Mouse (Mus musculus): Measurements from ENCODE around the gene Dip2b. TPM values are rescaled to one million over a fixed set of nuclear protein-coding genes. Genes with fewer than 3 reads are reported as not detected.
A peak's percentile ranks its signal among the peaks of the same experiment; 100 is the strongest.

Gene Dip2b
- polyA plus RNA-seq, 1 experiment from 2014 or later, result 11.3 TPM

DNA sequence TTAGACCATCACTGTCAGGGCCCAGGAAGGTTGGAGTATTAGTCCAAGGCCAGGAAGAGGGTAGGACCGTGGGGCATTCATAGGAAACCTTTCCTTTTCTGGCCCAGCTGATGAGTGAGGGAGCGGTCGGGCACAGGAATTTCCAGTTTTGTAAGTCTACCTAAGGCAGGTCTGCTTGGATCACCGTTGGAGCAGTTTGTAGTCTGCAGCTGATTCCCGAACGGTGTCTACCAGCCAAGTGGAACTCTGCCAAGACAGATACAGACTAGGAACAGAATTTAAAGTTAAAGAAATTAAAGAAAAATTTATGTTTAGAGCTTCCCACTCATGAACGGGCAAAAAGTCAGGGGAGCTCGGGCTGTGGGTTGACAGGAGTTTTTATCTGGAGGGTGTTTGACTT is 9.0 kb upstream of the Dip2b start:
- no peak for ATAC-seq (ENCODE audit: insufficient number of reproducible peaks, low FRiP score, low TSS enrichment, low read depth)
- Histone ChIP-seq H3K4me2 (no peak overlapping the region), H3K27me3 (no peaks in the 10 kb centered on the region), H3K9ac (no peak overlapping the region), H3K27ac (no peak overlapping the region), H3K4me3 (no peak overlapping the region), H3K36me3 (no peaks in the 10 kb centered on the region), H3K4me1 (no peaks in the 10 kb centered on the region; the same call in 1 of the 2 replicates), H3K9me3 (no peaks in the 10 kb centered on the region)
- WGBS, result 65% methylated on average over 8 of the region's 8 CpGs

DNA sequence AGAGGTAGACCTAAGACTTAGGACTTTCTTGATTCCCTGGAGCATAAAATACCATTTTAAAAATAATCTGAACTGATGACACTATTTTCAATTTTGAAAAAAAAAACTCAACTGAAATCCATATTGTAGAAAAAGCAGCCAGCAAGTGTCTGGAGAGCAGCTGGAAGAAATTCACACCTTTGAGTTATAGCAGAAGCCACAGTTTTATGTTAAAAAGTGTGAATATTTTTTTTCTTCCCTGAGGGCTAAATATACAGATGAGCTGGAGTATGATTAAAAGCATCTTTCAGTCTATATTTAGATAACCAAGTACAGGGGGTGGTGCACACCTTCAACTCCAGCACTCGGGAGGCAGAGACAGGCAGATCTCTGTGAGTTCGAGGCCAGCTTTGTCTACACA is 8.6 kb upstream of the Dip2b start:
- no peaks in the 10 kb centered on the region for H3K9me3 ChIP-seq
- H3K9ac ChIP-seq, result no peak overlapping the region
- no peak overlapping the region for H3K4me3 ChIP-seq
- 81% methylated on average over 2 of the region's 2 CpGs for WGBS
- no peak overlapping the region for H3K27ac ChIP-seq
- no peak overlapping the region for H3K4me2 ChIP-seq
- H3K27me3 ChIP-seq, result no peaks in the 10 kb centered on the region
- H3K36me3 ChIP-seq, result no peaks in the 10 kb centered on the region
- no peak for ATAC-seq (ENCODE audit: insufficient number of reproducible peaks, low FRiP score, low TSS enrichment, low read depth)
- no peaks in the 10 kb centered on the region; the same call in 1 of the 2 replicates for H3K4me1 ChIP-seq

DNA sequence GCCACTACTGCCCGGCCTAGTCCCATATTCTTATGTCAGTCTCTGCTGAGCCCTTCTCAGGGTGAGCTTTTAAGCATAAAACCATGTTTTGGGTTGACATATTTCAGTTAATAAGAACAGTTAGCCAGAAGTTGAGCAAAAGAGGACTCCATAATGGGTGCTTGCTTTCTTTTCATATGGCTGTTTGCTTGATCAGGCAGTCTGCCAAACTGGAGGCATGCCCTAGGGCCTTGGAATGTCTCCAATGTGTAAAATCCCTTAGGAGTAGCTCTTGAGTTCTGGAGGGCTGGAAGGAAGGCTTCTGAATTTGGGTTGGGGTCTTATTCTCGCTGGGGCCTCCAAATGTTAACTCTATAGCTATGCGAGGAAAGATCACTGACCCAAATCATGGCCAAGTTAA is 5.9 kb upstream of the Dip2b start:
- no peak overlapping the region for H3K27ac ChIP-seq

DNA sequence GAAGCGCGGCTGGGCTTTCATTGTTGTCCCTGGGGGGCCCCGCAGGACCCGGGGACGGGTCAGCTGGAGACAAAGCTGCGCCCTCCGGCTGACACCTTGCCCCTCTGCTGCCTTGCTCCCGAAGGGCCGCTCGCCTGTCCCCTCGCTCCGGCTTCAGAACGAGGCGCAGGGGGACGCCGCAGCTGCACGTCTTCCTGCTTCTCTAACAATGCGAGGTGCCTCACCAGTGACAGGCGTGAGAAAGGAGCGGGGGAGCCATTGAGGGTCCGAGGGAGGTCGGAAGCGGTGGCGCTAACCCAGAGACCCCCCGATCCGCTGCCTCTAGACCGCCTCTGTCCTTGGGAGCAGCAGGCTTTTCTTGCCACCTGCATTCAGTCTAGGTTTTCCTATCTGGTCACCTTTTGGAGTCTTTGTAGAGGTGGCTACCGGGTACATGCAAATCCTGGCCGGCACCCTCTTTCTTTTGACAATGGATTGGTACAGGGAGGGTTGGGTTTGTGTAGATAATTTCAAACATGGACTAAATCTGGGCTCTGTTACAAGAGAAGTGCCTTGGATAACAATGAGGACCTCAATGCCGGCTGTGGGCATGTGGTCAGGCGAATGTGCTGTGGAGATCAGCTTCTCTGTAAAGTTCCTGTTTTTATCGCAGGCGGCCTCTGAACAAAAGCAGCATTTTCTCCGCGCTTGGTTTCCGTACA is 687 bp downstream of the Dip2b start:
- WGBS, result under 1% methylated on average over 36 of the region's 36 CpGs
- no peaks in the 10 kb centered on the region for H3K9me3 ChIP-seq
- peaks cover 6% of the 10 kb centered on the region for H3K27me3 ChIP-seq
- peak overlapping the region; percentile 63 for H3K4me3 ChIP-seq
- H3K36me3 ChIP-seq, result no peaks in the 10 kb centered on the region
- peak overlapping the region; percentile 81 for H3K4me2 ChIP-seq
- peaks cover 21% of the 10 kb centered on the region for H3K4me1 ChIP-seq
- peak overlapping the region; percentile 94 for H3K27ac ChIP-seq
- peak overlapping the region; percentile 85 for H3K9ac ChIP-seq
- ATAC-seq (ENCODE audit: insufficient number of reproducible peaks, low FRiP score, low TSS enrichment, low read depth), result peak; percentile 46; the same call in 1 of the 2 replicates

More for the DNA sequence above, 5.9 kb upstream of the Dip2b start:
- H3K27me3 ChIP-seq, result no peaks in the 10 kb centered on the region
- no peak overlapping the region for H3K4me2 ChIP-seq
- no peaks in the 10 kb centered on the region for H3K9me3 ChIP-seq
- 79% methylated on average over 3 of the region's 3 CpGs for WGBS
- no peak overlapping the region for H3K9ac ChIP-seq
- H3K4me1 ChIP-seq, result no peaks in the 10 kb centered on the region; the same call in 1 of the 2 replicates
- no peaks in the 10 kb centered on the region for H3K36me3 ChIP-seq
- ATAC-seq (ENCODE audit: insufficient number of reproducible peaks, low FRiP score, low TSS enrichment, low read depth), result no peak
- H3K4me3 ChIP-seq, result no peak overlapping the region

DNA sequence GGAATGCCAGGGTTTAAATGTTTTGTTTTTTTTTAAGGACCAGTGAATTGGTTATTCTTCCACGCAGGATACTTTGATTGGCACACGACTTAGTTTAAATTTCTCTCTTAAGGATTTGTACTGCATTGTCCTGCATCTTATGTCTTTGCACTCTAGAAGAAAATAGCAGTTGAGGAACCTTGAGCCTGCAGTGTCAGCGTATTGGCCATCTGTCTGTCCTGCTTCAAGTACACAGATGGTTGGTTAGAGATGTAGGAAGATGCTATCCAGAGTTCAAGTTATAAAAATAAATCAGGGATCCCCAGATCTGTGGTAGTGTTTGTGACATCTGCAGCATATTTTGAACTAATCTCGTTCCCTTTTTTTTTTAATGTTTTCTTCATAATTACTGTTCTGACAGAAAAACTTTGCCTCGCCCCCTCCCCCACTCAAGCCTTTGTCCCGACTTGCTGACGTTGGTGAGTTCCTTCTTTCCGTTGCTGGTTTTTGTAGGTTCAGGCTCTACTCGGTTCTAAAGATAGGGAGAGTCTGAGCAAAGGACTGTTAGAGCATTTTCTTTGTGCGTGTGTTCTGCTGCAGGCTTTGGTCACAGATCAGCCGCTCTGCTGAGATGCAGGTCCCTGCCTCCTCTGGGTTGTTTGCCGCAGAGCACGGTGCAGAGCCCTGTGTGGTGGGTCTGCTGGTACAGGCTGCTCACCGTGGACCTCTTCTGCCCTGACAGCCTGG is 2.2 kb downstream of the Dip2b start:
- Histone ChIP-seq H3K4me1 (peaks cover 28% of the 10 kb centered on the region), H3K4me2 (no peak overlapping the region), H3K27me3 (peaks cover 6% of the 10 kb centered on the region), H3K36me3 (no peaks in the 10 kb centered on the region), H3K9ac (no peak overlapping the region), H3K4me3 (no peak overlapping the region), H3K27ac (no peak overlapping the region), H3K9me3 (no peaks in the 10 kb centered on the region)
- 36% methylated on average over 14 of the region's 14 CpGs for WGBS
- ATAC-seq (ENCODE audit: insufficient number of reproducible peaks, low FRiP score, low TSS enrichment, low read depth), result no peak

DNA sequence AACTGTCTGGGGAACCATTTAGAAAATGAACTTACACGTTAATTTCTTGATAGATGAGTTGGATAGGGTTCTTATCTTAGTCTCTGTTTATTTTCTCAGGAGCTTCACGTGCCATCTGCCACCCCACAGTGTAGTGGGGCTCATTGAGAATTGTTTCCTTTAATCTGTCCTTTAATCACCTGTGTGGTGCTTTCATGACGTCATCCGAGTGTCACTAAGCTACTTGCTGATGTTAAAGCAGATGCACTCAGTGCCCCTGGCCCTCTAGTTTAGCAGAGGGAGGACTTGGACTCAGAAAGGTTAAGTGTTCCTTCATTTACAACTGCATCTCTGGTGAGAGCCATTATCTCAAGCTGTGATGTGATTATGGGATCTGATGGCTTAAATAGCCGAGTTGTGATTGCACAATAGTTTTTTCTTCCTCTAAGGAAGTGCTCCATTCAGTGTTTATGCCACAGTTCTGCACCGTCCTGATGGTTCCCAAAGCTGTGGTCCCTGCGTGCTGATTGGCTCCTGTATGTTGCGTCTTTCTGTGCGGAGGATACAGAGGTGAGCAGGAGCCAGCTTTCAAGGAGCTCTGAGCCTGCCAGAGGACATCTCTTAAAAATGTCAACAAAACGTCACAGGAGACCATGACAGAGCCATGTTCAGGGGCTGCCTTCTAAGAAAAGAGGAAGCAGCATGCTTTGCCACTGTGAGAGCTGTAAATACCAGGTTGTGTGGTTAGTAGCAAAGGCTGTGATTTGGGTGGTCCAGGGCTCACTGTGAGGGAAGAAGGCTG is 3.0 kb downstream of the Dip2b start:
- H3K4me1 ChIP-seq, result peaks cover 28% of the 10 kb centered on the region
- WGBS, result 54% methylated on average over 10 of the region's 10 CpGs
- no peak overlapping the region for H3K27ac ChIP-seq
- H3K36me3 ChIP-seq, result no peaks in the 10 kb centered on the region
- no peaks in the 10 kb centered on the region for H3K9me3 ChIP-seq
- no peak overlapping the region for H3K4me3 ChIP-seq
- H3K9ac ChIP-seq, result no peak overlapping the region
- H3K27me3 ChIP-seq, result peaks cover 6% of the 10 kb centered on the region
- no peak for ATAC-seq (ENCODE audit: insufficient number of reproducible peaks, low FRiP score, low TSS enrichment, low read depth)
- H3K4me2 ChIP-seq, result no peak overlapping the region

DNA sequence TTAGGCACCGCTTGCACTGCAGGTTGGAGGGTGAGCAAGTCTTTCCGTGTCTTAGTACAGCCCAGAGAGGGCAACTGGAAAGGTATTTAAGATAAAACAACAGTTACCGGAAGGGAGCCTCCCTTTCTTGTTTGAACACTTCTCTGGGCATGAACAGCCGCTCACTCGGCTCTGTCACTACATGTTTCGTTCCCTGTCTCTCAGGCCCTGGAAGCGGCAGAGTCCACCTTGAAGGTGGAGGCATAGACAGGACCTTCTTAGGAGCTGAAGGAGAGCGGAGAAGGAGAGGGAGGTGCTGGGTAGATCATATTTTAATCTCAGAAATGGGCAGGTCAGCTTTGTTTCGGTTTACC is 3.6 kb downstream of the Dip2b start:
- Histone ChIP-seq H3K9me3 (no peaks in the 10 kb centered on the region), H3K4me2 (no peak overlapping the region), H3K9ac (no peak overlapping the region), H3K36me3 (no peaks in the 10 kb centered on the region), H3K4me3 (no peak overlapping the region), H3K27me3 (peaks cover 6% of the 10 kb centered on the region), H3K4me1 (peaks cover 28% of the 10 kb centered on the region), H3K27ac (no peak overlapping the region)
- no peak for ATAC-seq (ENCODE audit: insufficient number of reproducible peaks, low FRiP score, low TSS enrichment, low read depth)
- WGBS, result 64% methylated on average over 9 of the region's 9 CpGs

DNA sequence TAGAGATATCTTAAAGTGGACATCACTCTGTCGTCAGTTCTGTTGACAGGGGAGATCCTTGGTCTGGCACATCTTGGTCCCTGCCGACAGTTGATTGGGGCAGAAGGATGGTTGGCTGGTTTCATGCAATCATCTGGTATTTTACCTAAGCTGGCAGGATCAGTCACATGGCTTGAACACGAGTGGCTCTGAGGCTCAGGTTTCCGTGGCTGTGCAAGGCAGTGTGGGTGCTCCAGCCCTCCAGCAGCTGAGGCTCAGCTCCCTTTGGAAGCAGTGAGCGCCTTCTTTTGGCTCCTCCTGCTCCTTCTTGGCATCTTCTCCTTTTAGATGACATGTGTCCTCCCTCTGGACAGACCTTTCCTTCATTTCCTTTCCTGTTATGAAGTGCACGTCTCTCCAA is 7.1 kb downstream of the Dip2b start:
- WGBS, result 51% methylated on average over 6 of the region's 6 CpGs
- ATAC-seq (ENCODE audit: insufficient number of reproducible peaks, low FRiP score, low TSS enrichment, low read depth), result no peak
- H3K9ac ChIP-seq, result no peak overlapping the region
- H3K4me3 ChIP-seq, result no peak overlapping the region
- H3K9me3 ChIP-seq, result no peaks in the 10 kb centered on the region
- no peak overlapping the region for H3K4me2 ChIP-seq
- no peak overlapping the region for H3K27ac ChIP-seq
- H3K4me1 ChIP-seq, result peaks cover 21% of the 10 kb centered on the region
- peaks cover 5% of the 10 kb centered on the region; the same call in 1 of the 2 replicates for H3K36me3 ChIP-seq
- H3K27me3 ChIP-seq, result no peaks in the 10 kb centered on the region

DNA sequence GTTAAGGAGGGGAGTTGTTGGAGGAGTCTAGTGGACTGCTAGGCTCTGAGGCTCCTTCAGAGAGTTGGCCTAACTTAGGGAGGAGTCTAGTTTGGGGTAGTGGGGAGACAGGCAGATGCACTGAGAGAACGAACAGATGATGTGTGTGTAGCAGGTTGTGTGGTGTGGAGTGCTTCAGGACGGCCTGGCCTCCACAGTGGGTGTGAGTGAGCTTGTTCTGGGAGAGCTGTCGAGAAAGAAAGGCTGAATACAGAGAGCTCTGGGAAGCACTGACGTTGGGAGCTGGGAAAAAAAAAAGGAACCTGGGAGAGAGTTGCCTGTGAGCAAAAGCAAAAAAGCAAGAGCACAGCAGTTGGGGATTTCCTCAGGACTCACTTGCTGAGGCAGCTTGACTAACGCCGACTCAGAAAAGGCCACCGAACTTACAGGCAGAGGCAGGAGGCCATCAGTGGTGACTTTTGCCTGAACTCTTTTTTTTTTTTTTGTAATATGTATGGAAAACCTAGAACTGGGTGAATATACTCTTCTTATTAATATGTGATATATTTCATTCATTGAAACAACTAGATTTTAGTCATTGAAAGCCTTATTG is 11.1 kb downstream of the Dip2b start:
- ATAC-seq (ENCODE audit: insufficient number of reproducible peaks, low FRiP score, low TSS enrichment, low read depth), result no peak
- Histone ChIP-seq H3K9ac (no peak overlapping the region), H3K27ac (no peak overlapping the region), H3K4me2 (no peak overlapping the region), H3K27me3 (no peaks in the 10 kb centered on the region), H3K9me3 (no peaks in the 10 kb centered on the region), H3K4me3 (no peak overlapping the region), H3K36me3 (peaks cover 5% of the 10 kb centered on the region; the same call in 1 of the 2 replicates), H3K4me1 (peaks cover 14% of the 10 kb centered on the region; the same call in 1 of the 2 replicates)
- WGBS, result 76% methylated on average over 7 of the region's 7 CpGs

DNA sequence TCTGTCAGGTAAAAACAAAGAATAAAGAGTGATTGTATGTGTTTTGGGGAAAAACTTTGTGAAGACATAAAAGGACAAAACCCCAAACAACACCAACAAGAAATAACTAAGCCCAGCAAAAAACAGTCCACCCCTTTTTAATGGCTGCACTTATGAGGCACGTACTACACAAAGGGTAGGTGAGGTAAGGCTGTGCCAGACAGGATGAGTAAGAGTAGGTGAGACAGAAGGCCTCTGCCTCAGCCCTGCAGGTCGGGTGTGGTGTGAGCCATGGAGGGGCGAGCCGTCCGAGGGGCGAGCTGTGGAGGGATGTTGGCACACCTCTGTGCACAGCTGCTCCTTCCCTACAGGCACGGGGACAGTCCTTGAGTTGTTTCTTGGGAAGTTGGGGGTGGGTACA is 12.5 kb downstream of the Dip2b start:
- no peak overlapping the region for H3K27ac ChIP-seq
- H3K9ac ChIP-seq, result no peak overlapping the region
- WGBS, result 70% methylated on average over 7 of the region's 7 CpGs
- no peak for ATAC-seq (ENCODE audit: insufficient number of reproducible peaks, low FRiP score, low TSS enrichment, low read depth)
- no peaks in the 10 kb centered on the region for H3K27me3 ChIP-seq
- no peaks in the 10 kb centered on the region for H3K9me3 ChIP-seq
- H3K4me1 ChIP-seq, result 0 out of 2 replicates have a peak, but pooled peaks cover 6% of the 10 kb centered on the region
- no peak overlapping the region for H3K4me3 ChIP-seq
- H3K4me2 ChIP-seq, result no peak overlapping the region
- peaks cover 5% of the 10 kb centered on the region; the same call in 1 of the 2 replicates for H3K36me3 ChIP-seq

DNA sequence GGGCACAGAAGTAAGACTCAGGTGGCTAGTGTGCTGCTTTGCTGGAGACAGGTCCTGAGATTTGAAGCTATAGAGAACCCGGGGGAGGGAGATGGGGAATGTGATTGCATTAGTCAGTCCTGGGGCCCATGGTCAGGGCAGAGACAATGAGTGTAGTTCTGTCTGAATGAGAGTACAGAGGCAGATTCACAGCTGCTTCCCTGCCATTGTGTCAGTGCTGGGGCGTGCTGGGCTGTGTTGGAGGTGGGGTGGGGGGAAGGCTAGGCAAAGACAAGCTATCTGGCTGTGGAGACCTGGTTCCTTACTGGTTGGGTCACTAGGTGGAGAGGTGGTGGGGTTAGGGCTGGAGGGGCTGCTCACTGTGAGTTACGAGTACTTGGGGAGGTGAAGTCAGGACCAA is 14.3 kb downstream of the Dip2b start:
- no peak for ATAC-seq (ENCODE audit: insufficient number of reproducible peaks, low FRiP score, low TSS enrichment, low read depth)
- Histone ChIP-seq H3K27ac (no peak overlapping the region), H3K4me2 (no peak overlapping the region), H3K4me3 (no peak overlapping the region), H3K27me3 (no peaks in the 10 kb centered on the region), H3K36me3 (peaks cover 5% of the 10 kb centered on the region; the same call in 1 of the 2 replicates), H3K9ac (no peak overlapping the region), H3K4me1 (0 out of 2 replicates have a peak, but pooled peaks cover 6% of the 10 kb centered on the region), H3K9me3 (no peaks in the 10 kb centered on the region)
- whole genome bisulfite sequencing, result 68% methylated on average over 3 of the region's 3 CpGs

All from limb, embryonic 15.5 days (tissue).